Mouse (Mus musculus): ENCODE results near the gene Golga7b.

Golga7b gene

DNA sequence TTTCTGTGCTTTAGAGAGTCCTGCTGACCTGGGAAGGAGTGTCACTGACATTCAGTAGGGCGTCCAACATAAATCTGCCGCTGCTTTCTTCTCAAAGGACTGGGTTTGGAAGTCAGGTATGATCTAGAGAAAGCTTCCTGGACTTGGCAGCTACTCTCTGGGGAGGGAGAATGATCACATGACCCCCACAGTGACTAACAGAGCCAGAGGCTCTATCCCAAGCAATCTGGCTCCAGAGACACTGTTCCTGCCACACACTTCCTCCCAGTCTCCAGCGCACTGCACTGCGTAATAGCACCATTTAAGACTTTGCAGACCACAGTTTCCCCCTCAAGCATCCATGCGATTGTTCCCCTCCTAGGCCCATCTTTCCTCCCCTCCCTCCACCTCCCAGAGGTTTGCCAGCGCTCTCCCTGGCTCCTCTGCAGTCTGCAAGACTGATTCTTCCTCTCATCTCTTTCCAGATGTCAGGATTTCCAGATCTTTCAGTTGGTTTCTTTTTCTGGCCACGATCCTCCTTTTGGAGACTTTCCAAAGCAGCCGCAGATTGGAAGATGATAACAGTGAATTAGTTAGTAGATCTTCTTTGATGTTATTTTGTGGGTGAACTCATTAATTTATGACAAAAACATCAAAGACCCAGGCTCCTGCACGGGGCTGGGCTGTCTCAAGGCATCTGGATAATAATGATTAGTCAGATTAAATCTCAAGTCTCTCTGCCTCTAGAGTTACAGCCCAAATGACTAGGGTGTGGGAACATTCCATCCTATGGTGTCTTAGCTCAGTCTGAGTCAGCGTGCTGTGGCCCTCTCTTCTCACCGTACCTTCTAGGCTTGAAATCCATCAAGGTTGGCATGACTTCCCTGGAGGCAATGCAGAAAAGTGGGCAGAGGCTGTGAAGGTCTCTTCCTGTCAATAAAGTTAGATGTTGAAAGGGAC is 2.9 kb downstream of the Golga7b start:
- DNase-seq (ENCODE audit: low read depth, low spot score): no peak

DNA sequence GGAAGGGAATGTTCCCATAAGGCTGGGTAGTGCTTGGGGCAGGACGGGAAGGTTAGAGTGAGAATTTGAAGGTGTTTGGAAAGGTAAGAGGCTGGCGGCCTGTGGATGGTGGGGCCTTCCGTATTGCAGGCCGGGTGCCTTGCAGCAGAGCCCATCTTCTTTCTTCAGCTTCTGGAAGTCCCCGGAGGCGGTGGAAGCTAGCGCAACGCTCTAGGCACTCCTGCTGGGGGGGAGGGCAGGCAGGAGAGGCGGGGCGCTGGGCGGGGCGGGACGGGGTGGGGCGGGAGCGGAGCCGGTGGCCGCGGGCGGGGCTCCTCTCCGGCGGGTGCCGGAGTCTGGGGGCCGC is 8.0 kb downstream of the Golga7b start:
- no peak for DNase-seq (ENCODE audit: low read depth, low spot score)

DNA sequence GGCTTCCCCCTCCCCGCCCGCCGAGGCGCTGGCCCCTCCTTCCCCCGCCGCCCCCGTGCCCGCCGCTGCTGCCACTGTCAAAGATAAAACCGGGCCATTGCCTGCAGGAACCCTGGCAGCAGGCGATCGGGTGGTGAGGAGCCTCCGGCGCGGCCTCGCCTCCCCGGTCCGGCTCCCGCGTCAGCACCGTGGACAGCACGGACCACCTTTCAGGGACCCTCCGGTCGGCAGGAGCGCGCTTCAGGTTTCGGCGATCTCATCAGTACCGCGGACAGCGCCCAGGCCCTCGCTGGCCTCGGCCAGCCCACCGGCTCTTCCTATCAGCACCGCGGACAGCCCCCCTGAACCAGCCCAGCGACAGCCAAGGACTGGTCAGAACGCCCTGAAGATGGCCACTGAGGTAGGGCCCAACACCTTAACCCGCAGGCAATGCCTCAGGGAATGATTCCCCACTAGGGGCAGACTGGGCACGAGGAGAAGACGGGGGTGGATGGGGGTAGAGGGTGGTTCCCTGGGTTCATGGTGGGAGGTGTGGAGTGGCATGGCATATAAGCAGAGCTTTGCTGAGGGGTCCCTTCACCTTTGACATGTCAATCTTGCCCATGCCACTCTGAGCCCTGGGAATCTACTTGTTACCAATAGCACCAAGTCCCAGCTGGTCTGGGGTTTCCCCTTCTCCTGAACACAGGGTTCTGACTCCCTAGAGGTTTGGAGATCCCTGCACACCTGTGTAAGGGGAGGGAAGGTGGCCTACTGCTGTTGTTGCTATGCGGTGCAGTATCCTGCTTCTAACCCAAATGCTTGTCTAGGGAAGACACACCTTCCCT is 8.6 kb downstream of the Golga7b start:
- DNase-seq (ENCODE audit: low read depth, low spot score): peak; percentile 88

DNA sequence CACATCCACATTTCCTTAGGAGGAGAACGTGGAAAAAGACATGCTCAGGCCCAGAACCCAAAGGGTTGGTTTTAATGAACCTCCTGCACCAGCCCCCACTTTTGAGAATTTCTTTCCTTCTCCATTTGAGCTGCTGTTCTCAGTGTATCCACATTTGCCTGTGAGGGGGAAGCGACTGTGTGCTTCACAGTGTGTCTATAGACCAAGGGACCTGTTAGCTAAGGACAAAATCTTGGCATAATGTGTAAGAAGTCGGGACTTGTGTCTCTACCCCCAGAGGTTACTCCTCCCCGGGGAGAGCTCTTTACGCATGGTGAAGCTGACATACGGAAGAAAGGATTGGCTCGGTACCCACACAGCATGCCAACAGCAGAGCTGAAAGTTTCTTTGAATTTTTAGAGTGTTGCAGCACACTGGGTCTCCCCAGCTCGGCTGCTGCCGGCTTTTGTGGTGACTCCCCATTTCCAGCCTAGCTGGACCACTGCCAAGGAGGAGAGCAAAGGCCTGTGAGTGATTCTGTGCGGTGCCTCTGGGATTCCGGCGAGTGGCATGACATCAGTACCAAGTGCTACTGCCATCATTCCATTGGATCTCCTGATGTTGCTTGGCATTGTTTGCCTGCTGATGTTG is 9.4 kb downstream of the Golga7b start:
- no peak for DNase-seq (ENCODE audit: low read depth, low spot score)

DNA sequence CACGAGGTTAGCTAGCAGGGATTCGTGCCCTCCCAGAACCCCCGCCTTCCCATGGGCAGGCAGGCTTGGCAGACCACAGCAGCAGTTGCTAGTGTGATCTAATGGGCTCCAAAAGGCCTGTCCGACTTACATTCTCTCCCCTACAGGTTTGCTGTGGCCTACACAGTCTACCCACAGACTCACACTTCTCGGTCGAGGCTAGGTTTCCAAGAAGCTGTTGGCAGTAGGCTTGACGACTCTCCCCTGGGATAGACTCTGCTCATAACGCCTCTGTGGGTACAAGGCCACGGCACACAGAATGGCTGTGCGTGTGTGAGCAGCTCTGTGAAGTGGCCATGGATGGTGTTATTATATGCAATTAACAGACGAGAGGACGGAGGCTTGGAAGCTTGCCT is 9.9 kb downstream of the Golga7b start:
- DNase-seq (ENCODE audit: low read depth, low spot score): no peak

DNA sequence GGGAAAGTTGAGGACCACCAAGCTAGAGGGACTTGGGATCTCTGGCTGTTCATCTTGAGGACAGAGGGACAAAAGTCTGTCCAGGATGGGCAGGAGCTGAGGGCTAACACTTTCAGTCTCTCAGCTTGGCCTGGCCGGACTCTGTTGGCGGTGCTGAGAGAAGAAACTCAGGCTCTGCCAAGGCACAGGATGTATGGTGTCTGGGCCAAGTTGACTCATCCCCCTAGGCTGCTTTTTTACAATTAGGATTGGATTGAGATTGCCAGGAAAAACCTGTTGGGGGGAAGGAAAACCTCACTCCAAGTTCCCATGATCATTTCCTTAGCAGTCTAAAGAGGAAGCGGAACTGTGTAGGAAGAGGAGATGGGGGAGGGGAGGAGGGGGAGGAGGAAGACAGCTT is 10.7 kb downstream of the Golga7b start:
- DNase-seq (ENCODE audit: low read depth, low spot score): no peak

DNA sequence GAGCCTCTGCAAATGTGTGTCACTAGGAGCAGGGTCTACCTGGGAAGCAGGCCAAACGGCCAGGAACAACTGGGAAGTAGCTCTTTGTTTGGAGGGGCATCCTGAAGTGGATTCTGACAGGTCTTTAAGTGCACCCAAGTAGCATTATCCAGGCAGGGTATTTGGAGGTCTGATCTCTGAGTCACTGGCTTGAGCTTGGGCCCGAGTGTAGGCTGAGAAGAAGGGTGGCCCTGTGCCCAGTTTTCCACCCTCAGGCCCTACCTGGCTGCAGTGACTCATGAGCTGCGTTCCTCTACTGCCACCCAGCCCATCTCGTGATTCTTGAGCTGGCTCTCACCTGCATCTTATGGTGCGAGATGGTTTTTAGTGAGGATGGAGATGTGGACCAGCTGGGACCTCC is 11.2 kb downstream of the Golga7b start:
- no peak for DNase-seq (ENCODE audit: low read depth, low spot score)

DNA sequence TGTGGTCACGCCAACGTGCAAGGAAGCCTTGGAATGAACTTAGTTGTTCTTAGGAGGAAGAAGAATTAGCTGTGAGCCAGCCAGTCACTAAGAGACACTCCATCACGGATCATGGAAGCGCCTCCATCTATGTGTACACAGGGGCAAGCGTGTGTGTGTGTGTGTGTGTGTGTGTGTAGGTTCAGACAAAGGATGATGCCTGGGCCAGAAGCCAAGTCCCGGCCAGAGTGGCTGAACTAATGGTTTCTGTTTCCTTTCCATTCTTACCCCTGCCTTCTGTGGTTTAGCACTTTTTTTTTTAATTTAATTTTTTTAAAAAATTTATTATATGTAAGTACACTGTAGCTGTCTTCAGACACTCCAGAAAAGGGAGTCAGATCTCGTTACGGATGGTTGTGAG is 13.1 kb downstream of the Golga7b start:
- no peak for DNase-seq (ENCODE audit: low read depth, low spot score)

DNA sequence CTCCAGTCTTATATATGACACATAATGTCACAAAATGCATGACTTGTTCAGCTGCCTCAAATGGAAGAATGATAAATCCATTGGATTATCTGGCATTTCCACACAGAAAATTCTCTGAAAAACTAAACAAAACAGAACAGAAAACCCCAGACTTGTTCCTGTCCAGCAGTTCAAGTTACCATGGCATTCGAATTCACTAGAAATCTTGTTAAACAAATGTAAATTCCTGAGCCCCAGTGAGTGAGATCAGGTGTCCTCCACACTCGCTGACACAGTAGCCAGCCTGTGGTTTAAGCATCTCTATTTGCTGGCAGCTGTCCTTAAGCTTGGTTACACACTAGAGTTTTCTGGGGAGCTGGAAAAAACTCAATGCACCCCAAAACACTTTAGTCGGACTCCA is 16.1 kb downstream of the Golga7b start:
- peak; percentile 25 for DNase-seq (ENCODE audit: low read depth, low spot score)

DNA sequence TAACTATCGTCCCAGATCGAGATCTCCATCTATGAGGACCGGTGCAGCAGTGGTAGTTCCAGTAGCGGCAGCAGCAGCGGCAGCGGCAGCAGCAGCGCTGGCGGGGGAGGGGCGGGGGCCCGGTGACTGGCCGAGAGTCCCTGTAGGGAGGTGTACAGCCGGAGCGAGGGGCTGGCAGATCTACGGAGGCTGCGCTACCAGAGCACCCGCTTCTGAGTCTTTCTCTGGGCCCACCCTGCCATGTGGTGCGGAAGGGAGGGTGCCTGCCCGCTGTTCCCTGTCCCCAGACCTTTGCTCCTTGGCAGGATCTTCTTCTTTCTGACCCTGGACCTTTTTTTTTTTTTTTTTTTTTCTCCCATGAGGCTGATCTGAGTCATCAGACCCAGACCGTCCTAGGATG is 21.0 kb downstream of the Golga7b start:
- DNase-seq (ENCODE audit: low read depth, low spot score): peak; percentile 26

DNA sequence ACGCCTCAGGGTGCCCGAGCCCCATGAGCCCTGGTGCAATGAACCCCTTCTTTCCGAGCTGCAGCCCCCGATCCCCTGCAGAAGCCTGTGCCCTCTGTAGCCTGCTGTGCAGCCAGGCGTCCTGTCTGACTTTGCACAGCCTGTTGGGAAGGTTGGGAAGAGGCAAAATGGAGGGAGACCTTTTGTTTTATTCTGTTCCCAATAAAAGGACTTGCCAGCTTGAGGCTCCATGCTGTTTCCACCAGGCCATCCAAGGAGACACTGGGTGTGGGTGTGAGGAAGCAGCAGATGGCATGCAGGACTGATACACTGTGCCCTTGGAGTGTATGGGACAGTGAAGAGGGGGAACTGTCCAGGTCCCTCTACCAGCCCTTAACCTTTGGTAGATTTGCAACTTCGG is 22.7 kb downstream of the Golga7b start:
- DNase-seq (ENCODE audit: low read depth, low spot score): no peak

DNA sequence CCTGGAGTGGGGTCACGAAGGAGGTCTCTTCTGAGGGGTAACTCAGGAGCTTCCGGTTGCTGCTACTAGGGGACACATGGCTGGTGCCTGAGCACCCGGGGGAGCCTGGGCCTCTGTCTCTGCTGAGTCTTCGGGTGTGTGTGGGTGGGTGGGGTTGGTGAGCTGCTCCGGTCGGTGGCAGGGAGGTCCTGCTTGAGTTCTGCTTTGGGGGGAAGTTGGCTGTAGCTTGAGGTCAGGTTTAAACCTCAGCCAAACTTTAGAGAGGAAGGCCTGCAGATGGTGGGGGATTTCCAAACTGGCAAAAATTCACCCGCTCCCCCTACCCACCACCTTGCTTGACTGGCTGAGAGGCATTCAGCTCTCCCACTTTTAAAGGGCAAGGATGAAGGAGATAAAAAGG is 23.8 kb downstream of the Golga7b start:
- DNase-seq (ENCODE audit: low read depth, low spot score): no peak

DNA sequence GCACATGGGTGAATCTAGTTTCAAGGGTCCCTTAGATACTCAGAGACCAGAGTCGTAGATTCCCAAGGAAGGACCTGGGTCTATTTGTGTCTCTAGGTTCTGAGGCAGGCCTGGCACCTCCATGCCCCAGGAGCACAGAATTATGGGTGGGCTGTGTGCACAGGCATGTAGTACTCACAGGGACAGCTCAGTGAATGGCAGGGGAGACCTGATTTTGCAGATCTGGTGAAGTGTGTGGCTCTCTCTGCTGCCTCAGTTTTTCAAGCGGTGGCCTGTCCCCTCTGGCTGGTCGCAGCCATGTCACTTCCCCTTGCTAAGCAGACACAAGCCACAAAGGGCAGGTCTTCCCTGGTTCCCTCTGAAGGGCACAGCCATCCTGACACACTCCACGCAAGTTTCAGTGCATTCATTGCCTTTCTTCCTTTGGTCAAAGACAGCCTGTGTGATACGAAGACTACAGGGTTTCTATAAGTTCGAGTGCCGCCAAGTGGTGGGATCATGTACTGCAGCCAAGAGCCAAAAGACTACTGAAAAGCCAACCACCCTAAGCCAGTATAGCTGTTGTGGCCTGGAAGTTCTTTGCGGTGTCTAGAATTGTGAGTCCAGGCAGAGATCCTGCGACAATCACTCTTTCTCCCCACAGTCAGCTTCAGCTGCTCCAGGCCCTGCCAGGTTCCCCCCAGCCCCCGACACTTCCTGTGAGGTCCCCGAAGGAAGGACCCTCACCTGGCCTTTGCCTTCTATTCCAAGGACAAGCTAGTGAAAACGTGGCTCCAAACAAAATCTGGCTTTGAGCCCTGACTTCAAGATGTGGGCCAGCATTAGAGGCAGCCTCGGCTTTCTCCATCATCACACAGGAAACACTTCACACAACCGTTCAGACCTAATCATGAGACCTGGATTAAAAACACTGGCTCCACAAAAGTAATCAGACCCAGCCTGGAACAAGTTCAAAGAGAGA is 24.9 kb downstream of the Golga7b start:
- peak; percentile 82 for DNase-seq (ENCODE audit: low read depth, low spot score)

DNA sequence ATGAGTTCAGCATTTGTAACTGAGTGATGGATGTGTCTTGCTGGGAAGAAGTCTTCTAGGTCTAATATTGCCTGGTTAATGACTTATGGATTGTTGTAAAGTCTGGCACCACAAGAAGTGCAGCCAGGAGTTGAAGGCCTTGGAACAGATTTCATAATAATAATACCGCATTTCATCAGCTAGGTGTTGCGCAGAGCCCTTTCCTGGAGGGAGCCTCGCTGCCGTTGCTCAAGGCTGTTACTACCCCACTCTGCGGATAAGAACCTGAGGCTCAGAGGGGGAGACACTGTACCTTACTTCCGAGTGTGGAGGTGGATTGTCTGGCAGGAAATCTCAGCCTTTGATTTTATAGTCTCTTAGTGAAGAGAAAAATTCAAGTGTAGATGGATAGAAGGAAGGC is 29.9 kb downstream of the Golga7b start:
- no peak for DNase-seq (ENCODE audit: low read depth, low spot score)

DNA sequence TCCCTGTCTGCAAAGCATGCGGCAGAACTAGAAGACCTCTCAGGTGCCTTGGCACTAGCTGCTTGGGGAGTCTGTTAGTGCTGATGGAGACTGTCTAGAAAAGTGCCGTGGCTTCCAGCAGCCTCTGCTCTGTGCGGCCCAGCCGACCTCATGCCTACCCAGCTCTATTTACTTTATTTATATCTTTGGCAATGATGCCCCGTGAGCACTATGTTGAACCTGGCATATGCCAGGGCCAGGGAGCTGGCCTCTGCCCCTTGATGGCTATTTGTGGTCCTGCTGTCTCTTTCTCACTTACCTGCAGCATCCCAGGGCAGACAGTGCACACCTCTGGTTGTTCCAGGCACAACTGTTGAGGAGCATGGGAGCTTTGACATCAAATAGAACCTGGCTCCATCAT is 31.1 kb downstream of the Golga7b start:
- DNase-seq (ENCODE audit: low read depth, low spot score): no peak

DNA sequence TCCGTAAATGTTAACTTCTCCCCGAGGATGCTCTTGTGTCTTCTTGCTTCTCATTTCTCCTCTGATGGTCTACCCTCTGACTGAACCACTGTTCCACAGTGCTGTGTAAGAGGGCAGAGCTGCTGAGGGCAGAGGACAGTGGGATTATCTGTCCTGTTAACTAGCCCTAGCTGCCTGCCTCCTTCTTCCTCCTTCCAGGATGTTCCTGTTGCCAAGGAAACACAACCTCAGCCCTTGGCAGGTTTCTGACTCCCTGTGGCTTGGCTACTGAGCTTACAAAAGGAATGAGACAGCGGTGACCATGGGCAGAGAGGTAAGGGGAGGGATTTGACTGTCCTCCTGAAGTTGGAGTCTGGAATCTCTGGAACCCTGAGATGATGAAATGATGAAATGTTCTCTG is 32.2 kb downstream of the Golga7b start:
- no peak for DNase-seq (ENCODE audit: low read depth, low spot score)

DNA sequence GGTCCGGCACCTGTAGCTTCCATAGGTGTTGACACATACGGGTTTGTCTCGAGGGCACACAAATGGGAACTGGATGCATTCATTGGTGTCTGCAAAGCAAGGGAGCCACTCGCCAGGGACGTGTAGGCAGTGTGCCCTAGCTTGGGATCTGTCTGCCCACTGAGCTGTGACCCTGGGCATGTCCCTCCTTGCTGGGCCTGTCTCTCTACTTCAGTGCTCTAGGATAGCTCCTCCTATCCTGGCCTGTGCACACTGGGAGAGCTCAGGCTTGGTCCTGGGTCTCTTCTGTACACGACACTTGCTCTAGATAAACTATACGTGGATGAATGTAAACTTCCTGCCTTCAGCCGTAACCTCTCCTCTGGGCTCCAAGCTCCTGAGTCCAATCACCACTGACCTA is 36.8 kb downstream of the Golga7b start:
- DNase-seq (ENCODE audit: low read depth, low spot score): no peak

DNA sequence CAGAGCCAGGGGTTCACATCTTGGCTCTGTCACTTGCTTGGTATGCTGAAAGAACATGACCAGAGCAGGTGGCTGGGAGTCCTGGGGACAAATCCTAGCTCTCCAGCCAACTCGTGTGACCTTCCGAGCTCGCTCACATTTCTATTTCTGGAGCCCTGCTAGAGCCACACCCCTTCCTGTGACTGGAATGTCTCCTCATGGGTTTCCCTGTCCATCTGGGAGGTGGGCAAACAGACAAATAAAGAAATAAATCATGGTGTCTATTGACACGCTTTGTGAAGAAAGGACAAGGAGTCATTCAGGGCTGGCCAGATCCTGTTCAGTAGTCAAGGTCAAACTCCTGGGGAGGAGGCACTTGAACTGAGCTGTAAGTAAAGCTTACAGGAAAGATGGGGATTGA is 41.0 kb downstream of the Golga7b start:
- DNase-seq (ENCODE audit: low read depth, low spot score): peak; percentile 78

DNA sequence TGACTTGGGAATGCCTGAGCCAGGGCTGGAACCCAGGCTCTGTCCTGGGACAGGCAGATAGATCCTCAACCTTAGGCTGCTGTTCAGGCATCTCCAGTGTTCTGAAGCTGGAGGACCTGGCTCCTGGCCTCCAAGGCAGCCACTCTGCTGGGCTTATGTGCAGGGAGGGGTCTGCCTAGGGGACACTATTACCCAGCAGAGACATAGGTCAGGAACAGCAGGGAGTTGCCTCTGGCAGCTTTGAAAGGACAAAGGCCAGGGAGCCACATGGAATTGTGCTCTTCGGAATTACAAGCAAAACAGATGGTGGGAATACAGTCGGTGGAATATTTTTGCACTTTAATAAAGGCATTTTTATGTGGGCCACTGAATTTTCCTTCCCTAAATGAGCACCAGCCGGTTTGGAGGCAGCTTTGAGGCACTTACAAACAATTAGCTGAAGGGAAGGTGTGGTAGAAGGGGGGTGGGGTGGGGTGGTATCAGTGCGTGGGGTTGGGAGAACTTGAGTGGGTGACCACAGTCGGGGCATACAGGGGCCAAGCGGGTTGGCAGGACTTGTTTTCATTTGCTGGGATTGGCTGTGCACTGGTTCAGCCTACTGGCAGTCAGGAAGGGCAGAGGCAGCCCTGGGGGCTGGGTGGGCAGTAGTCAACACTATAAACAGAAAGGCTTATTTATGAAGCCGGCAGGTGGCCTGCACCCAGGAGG is 43.7 kb downstream of the Golga7b start:
- no peak for DNase-seq (ENCODE audit: low read depth, low spot score)

DNA sequence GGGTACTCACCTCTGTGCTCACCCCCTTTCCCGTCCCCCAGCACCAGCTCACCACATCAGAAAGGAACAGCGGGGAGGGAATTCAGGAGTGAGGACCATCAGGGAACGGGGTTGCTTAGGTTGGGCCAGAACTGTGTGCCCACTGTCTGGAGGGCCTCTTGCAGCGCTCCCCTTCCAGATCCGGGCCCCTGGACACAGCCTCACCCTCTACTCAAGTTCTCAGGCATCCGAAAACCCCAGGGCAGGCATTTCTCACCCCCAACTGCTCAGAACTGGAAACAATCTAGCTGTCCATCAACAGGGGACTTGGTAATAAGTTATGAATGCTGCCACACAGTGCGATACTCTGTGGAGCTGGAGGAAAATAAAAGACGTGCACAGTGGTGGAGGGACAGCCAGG is 44.7 kb downstream of the Golga7b start:
- no peak for DNase-seq (ENCODE audit: low read depth, low spot score)

DNA sequence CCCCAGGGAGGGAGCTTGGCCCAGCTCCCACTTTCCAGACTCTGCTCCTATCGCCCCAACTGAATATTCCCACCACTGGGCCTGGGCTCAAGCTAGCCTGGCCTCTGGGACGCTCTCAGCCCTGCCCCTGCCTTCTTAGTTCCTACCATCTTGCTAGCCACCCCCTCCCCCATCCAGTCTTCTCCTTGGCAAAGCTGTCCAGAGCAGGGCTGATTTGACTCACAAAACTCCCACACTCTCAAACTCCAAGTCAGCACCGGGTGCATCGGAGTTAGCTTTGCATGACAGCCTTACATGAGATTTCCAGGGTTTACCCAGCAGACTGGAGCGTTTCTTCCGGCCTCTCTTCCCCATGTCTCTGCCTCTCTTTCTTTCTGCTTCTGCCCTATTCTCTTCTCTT is 45.8 kb downstream of the Golga7b start:
- no peak for DNase-seq (ENCODE audit: low read depth, low spot score)
